8 mouse cellular contexts compared by ENCODE assay signal in genomic region chr17:26508961-26509771, GRCm38 (mm10). TPM values are rescaled to one million over a fixed set of nuclear protein-coding genes. Genes with fewer than 3 reads are reported as not detected.
DNase-seq lines count a peak whose midpoint lies in the region; ATAC-seq and TF ChIP-seq lines count a peak whose summit lies in the region.

No protein-coding gene starts in this region.

- peak; percentile 5 for ATAC-seq in heart, postnatal 0 days (ENCODE audit: insufficient read depth, low read depth)
- peak; percentile 0; the same call in 1 of the 2 replicates for ATAC-seq in lung, embryonic 16.5 days (ENCODE audit: low read depth)

- peak; percentile 79 for DNase-seq in heart, postnatal 0 days (ENCODE audit: low spot score)
- DNase-seq in layer of hippocampus, adult 2 months (ENCODE audit: low spot score in 2 of 2) = peak; percentile 51 to 66
- peak; percentile 91 for DNase-seq in retina, embryonic 14.5 days (ENCODE audit: low spot score)
- DNase-seq in Muller cell, postnatal 12 days (ENCODE audit: inconsistent ontology term) = no peak

- TF ChIP-seq POLR2A in ES-Bruce4 (IDR thresholded peaks at IDR 0.05; ENCODE audit: insufficient read depth, low read length) = no peak
- peak; percentile 34; the same call in 1 of the 2 replicates for TF ChIP-seq POLR2A in bone marrow, adult 2 months (IDR thresholded peaks at IDR 0.05; ENCODE audit: borderline replicate concordance, control insufficient read depth, low read depth, low read length)
- TF ChIP-seq POLR2A in embryonic fibroblast, embryonic 13.5 days (IDR thresholded peaks at IDR 0.05; ENCODE audit: low read depth, low read length) = peak; percentile 16; the same call in 1 of the 2 replicates

- peak overlapping the region; percentile 69 for H3K27ac ChIP-seq in ES-Bruce4 (ENCODE audit: insufficient read depth, low read length)
- peak overlapping the region; percentile 100 for H3K27ac ChIP-seq in bone marrow, adult 2 months (ENCODE audit: control insufficient read depth, insufficient read depth, low read depth, low read length, poor library complexity)
- H3K27ac ChIP-seq in embryonic fibroblast, embryonic 13.5 days (ENCODE audit: insufficient read depth, low read length) = peak overlapping the region; percentile 87
- peak overlapping the region; percentile 98 for H3K27ac ChIP-seq in heart, postnatal 0 days (ENCODE audit: low read depth)
- H3K27ac ChIP-seq in layer of hippocampus, adult 2 months = peak overlapping the region; percentile 98
- peak overlapping the region; percentile 100 for H3K27ac ChIP-seq in lung, embryonic 16.5 days (ENCODE audit: low read length)

- no peaks in the 10 kb centered on the region for H3K27me3 ChIP-seq in ES-Bruce4 (ENCODE audit: control insufficient read depth, insufficient read depth, low read length, poor library complexity, severe bottlenecking)
- no peaks in the 10 kb centered on the region for H3K27me3 ChIP-seq in heart, postnatal 0 days (ENCODE audit: control insufficient read depth, insufficient read depth, low read length)
- no peaks in the 10 kb centered on the region for H3K27me3 ChIP-seq in lung, embryonic 16.5 days (ENCODE audit: control insufficient read depth, insufficient read depth, low read depth, low read length)

- peak overlapping the region; percentile 59 for H3K4me3 ChIP-seq in ES-Bruce4 (ENCODE audit: low read depth, low read length)
- H3K4me3 ChIP-seq in bone marrow, adult 2 months (replicated peaks; ENCODE audit: control insufficient read depth, low read depth, low read length) = peak overlapping the region; percentile 81
- H3K4me3 ChIP-seq in embryonic fibroblast, embryonic 13.5 days (ENCODE audit: insufficient read depth, low read length) = peak overlapping the region; percentile 35
- peak overlapping the region; percentile 76 for H3K4me3 ChIP-seq in heart, postnatal 0 days (ENCODE audit: low read depth, low read length)
- peak overlapping the region; percentile 77 for H3K4me3 ChIP-seq in layer of hippocampus, adult 2 months
- H3K4me3 ChIP-seq in lung, embryonic 16.5 days (ENCODE audit: low read length) = peak overlapping the region; percentile 80

- WGBS in bone marrow, adult 2 months = 16% methylated on average over 25 of the region's 25 CpGs
- 26% methylated on average over 25 of the region's 25 CpGs for WGBS in heart, postnatal 0 days
- 16% methylated on average over 25 of the region's 25 CpGs for WGBS in lung, embryonic 16.5 days

- peaks cover 15% of the 10 kb centered on the region for H3K36me3 ChIP-seq in ES-Bruce4 (ENCODE audit: control insufficient read depth, insufficient read depth, low read length, poor library complexity, severe bottlenecking)
- H3K36me3 ChIP-seq in heart, postnatal 0 days (replicated peaks; ENCODE audit: control insufficient read depth, insufficient read depth, low read length) = peaks cover 17% of the 10 kb centered on the region
- peaks cover 5% of the 10 kb centered on the region for H3K36me3 ChIP-seq in lung, embryonic 16.5 days (ENCODE audit: control insufficient read depth, insufficient read depth, low read length)

- peak; percentile 61 for TF ChIP-seq CTCF in ES-Bruce4 (IDR thresholded peaks at IDR 0.05; ENCODE audit: low read depth, low read length)
- peak; percentile 73 for TF ChIP-seq CTCF in bone marrow, adult 2 months (IDR thresholded peaks at IDR 0.05; ENCODE audit: control insufficient read depth, insufficient read depth, low read length)
- peak; percentile 62; the same call in 1 of the 2 replicates for TF ChIP-seq CTCF in embryonic fibroblast, embryonic 13.5 days (IDR thresholded peaks at IDR 0.05; ENCODE audit: borderline replicate concordance, insufficient read depth, low read length)
- TF ChIP-seq CTCF in heart, postnatal 0 days (IDR thresholded peaks at IDR 0.05; ENCODE audit: low read depth) = peak; percentile 62
- TF ChIP-seq CTCF in layer of hippocampus, adult 2 months (conservative IDR thresholded peaks at IDR 0.05) = peak; percentile 89

- peak overlapping the region; percentile 82 for H3K9ac ChIP-seq in ES-Bruce4 (ENCODE audit: low read depth, poor library complexity, severe bottlenecking)
- H3K9ac ChIP-seq in heart, postnatal 0 days (replicated peaks; ENCODE audit: low read depth, low read length) = peak overlapping the region; percentile 88
- peak overlapping the region; percentile 79 for H3K9ac ChIP-seq in lung, embryonic 16.5 days (ENCODE audit: low read length)

- no peaks in the 10 kb centered on the region for H3K9me3 ChIP-seq in ES-Bruce4 (replicated peaks; ENCODE audit: control insufficient read depth, insufficient read depth, low read length, poor library complexity, severe bottlenecking)
- no peaks in the 10 kb centered on the region for H3K9me3 ChIP-seq in heart, postnatal 0 days (replicated peaks; ENCODE audit: control insufficient read depth, low read length)
- H3K9me3 ChIP-seq in lung, embryonic 16.5 days (ENCODE audit: control insufficient read depth, low read length) = no peaks in the 10 kb centered on the region

- H3K4me2 ChIP-seq in heart, postnatal 0 days (ENCODE audit: low read depth, low read length) = peak overlapping the region; percentile 75
- peak overlapping the region; percentile 90 for H3K4me2 ChIP-seq in lung, embryonic 16.5 days (ENCODE audit: low read depth, low read length)

- TF ChIP-seq EP300 in ES-Bruce4 (IDR thresholded peaks at IDR 0.05; ENCODE audit: insufficient read depth, low read depth, low read length) = no peak
- TF ChIP-seq EP300 in heart, postnatal 0 days (IDR thresholded peaks at IDR 0.05; ENCODE audit: low read depth) = peak; percentile 5; the same call in 1 of the 2 replicates

- peaks cover 11% of the 10 kb centered on the region for H3K4me1 ChIP-seq in ES-Bruce4 (ENCODE audit: control insufficient read depth, insufficient read depth, low read length)
- peaks cover 22% of the 10 kb centered on the region for H3K4me1 ChIP-seq in bone marrow, adult 2 months (ENCODE audit: control insufficient read depth, insufficient read depth, low read length)
- peaks cover 18% of the 10 kb centered on the region for H3K4me1 ChIP-seq in embryonic fibroblast, embryonic 13.5 days (ENCODE audit: control insufficient read depth, insufficient read depth, low read length)
- peaks cover 45% of the 10 kb centered on the region for H3K4me1 ChIP-seq in heart, postnatal 0 days (ENCODE audit: control insufficient read depth, insufficient read depth)
- peaks cover 67% of the 10 kb centered on the region for H3K4me1 ChIP-seq in lung, embryonic 16.5 days (replicated peaks; ENCODE audit: control insufficient read depth, insufficient read depth, low read length)

RNA-seq across cellular contexts. Expression of gene Ergic1, which starts 52.1 kb away (rescaled TPM):
- 166 and 167 TPM in 2 replicates for polyA plus RNA-seq in ES-Bruce4 (2011; ENCODE audit: insufficient read depth, insufficient read length, low read depth, missing spikeins)
- polyA plus RNA-seq in bone marrow, adult 2 months (2011; ENCODE audit: insufficient read depth, insufficient read length, low replicate concordance, missing spikeins) = 9.8 and 23.4 TPM in 2 replicates
- polyA plus RNA-seq in embryonic fibroblast, embryonic 13.5 days (2011; ENCODE audit: insufficient read length, low read depth, missing spikeins) = 376 and 420 TPM in 2 replicates
- 148 and 152 TPM in 2 replicates for total RNA-seq in heart, postnatal 0 days (2014; rRNA removed; ENCODE audit: low replicate concordance)
- 50.8 and 53.3 TPM in 2 replicates for polyA plus RNA-seq in heart, postnatal 0 days (2015; fragmentation: Nextera tagmentation; extraction: Ambion mirVana)
- 100 to 1,000 TPM; 121 to 124 TPM for total RNA-seq in layer of hippocampus, adult 2 months (2021)
- 84.3 and 94.6 TPM in 2 replicates for polyA plus RNA-seq in lung, embryonic 16.5 days (2015; fragmentation: Nextera tagmentation; extraction: Ambion mirVana)

RNA-seq across cellular contexts. Expression of gene Dusp1, which starts 52.8 kb away (rescaled TPM):
- polyA plus RNA-seq in ES-Bruce4 (2011; ENCODE audit: insufficient read depth, insufficient read length, low read depth, missing spikeins) = 58.4 and 64.9 TPM in 2 replicates
- polyA plus RNA-seq in bone marrow, adult 2 months (2011; ENCODE audit: insufficient read depth, insufficient read length, low replicate concordance, missing spikeins) = 26.8 and 37.7 TPM in 2 replicates
- 36.3 and 60.1 TPM in 2 replicates for polyA plus RNA-seq in embryonic fibroblast, embryonic 13.5 days (2011; ENCODE audit: insufficient read length, low read depth, missing spikeins)
- total RNA-seq in heart, postnatal 0 days (2014; rRNA removed; ENCODE audit: low replicate concordance) = 105 and 114 TPM in 2 replicates
- 23.1 and 24.0 TPM in 2 replicates for polyA plus RNA-seq in heart, postnatal 0 days (2015; fragmentation: Nextera tagmentation; extraction: Ambion mirVana)
- total RNA-seq in layer of hippocampus, adult 2 months (2021) = 10 to 100 TPM; 14.9 to 20.9 TPM
- polyA plus RNA-seq in lung, embryonic 16.5 days (2015; fragmentation: Nextera tagmentation; extraction: Ambion mirVana) = 25.2 and 28.4 TPM in 2 replicates
